Mouse (Mus musculus): ENCODE data around the gene Rabl3. TPM values are rescaled to one million over a fixed set of nuclear protein-coding genes. Genes with fewer than 3 reads are reported as not detected.

The Rabl3 gene
- total and polyA plus RNA-seq, 2 experiments from 2014 or later = 5.9 to 11.6 TPM

- Histone ChIP-seq H3K4me2 (ENCODE audit: low read depth, low read length, poor library complexity, severe bottlenecking) (no peak overlapping the region), H3K4me1 (ENCODE audit: insufficient read depth, low read length) (no peaks in the 10 kb centered on the region), H3K4me3 (ENCODE audit: low read depth, low read length) (no peak overlapping the region), H3K27ac (ENCODE audit: low read depth, low read length) (no peak overlapping the region), H3K27me3 (ENCODE audit: insufficient read depth, low read length) (no peaks in the 10 kb centered on the region), H3K9ac (replicated peaks; ENCODE audit: low read length, poor library complexity, severe bottlenecking) (no peak overlapping the region), H3K9me3 (ENCODE audit: low read length) (no peaks in the 10 kb centered on the region), H3K36me3 (ENCODE audit: insufficient read depth, low read length) (peaks cover 15% of the 10 kb centered on the region)
- 81% methylated on average over 8 of the region's 8 CpGs for WGBS
- DNase-seq (ENCODE audit: low spot score) = no peak
- no peak for TF ChIP-seq CTCF (IDR thresholded peaks at IDR 0.05)
- no peak for ATAC-seq (ENCODE audit: low FRiP score)
Observed at GRCm38 (mm10) chr16:37514644-37515043, 25.0 kb upstream of the Rabl3 start.

- DNase-seq (ENCODE audit: low spot score) (no peak), ATAC-seq (ENCODE audit: low FRiP score) (no peak)
- no peak overlapping the region for H3K9ac ChIP-seq (replicated peaks; ENCODE audit: low read length, poor library complexity, severe bottlenecking)
- TF ChIP-seq CTCF (IDR thresholded peaks at IDR 0.05) = no peak
- 88% methylated on average over 6 of the region's 6 CpGs for WGBS
- H3K4me2 ChIP-seq (ENCODE audit: low read depth, low read length, poor library complexity, severe bottlenecking) = no peak overlapping the region
- H3K4me1 ChIP-seq (ENCODE audit: insufficient read depth, low read length) = no peaks in the 10 kb centered on the region
- H3K4me3 ChIP-seq (ENCODE audit: low read depth, low read length) = no peak overlapping the region
- H3K9me3 ChIP-seq (ENCODE audit: low read length) = no peaks in the 10 kb centered on the region
- no peak overlapping the region for H3K27ac ChIP-seq (ENCODE audit: low read depth, low read length)
- peaks cover 20% of the 10 kb centered on the region for H3K36me3 ChIP-seq (ENCODE audit: insufficient read depth, low read length)
- no peaks in the 10 kb centered on the region for H3K27me3 ChIP-seq (ENCODE audit: insufficient read depth, low read length)
Observed at GRCm38 (mm10) chr16:37516376-37516993, 23.2 kb upstream of the Rabl3 start.

GRCm38 (mm10) chr16:37517596-37518211 lies 22.0 kb upstream of the Rabl3 start:
- Histone ChIP-seq H3K9ac (replicated peaks; ENCODE audit: low read length, poor library complexity, severe bottlenecking) (no peak overlapping the region), H3K36me3 (ENCODE audit: insufficient read depth, low read length) (peaks cover 18% of the 10 kb centered on the region), H3K4me1 (ENCODE audit: insufficient read depth, low read length) (no peaks in the 10 kb centered on the region), H3K9me3 (ENCODE audit: low read length) (no peaks in the 10 kb centered on the region), H3K4me2 (ENCODE audit: low read depth, low read length, poor library complexity, severe bottlenecking) (no peak overlapping the region), H3K4me3 (ENCODE audit: low read depth, low read length) (no peak overlapping the region), H3K27me3 (ENCODE audit: insufficient read depth, low read length) (no peaks in the 10 kb centered on the region), H3K27ac (ENCODE audit: low read depth, low read length) (no peak overlapping the region)
- no peak for ATAC-seq (ENCODE audit: low FRiP score)
- DNase-seq (ENCODE audit: low spot score) = no peak
- TF ChIP-seq CTCF (IDR thresholded peaks at IDR 0.05) = no peak
- 93% methylated on average over 4 of the region's 4 CpGs for WGBS

GRCm38 (mm10) chr16:37518662-37519061 lies 21.0 kb upstream of the Rabl3 start:
- no peak overlapping the region for H3K27ac ChIP-seq (ENCODE audit: low read depth, low read length)
- no peak for TF ChIP-seq CTCF (IDR thresholded peaks at IDR 0.05)
- H3K4me1 ChIP-seq (ENCODE audit: insufficient read depth, low read length) = no peaks in the 10 kb centered on the region
- H3K27me3 ChIP-seq (ENCODE audit: insufficient read depth, low read length) = no peaks in the 10 kb centered on the region
- H3K36me3 ChIP-seq (ENCODE audit: insufficient read depth, low read length) = peaks cover 18% of the 10 kb centered on the region
- no peak overlapping the region for H3K4me3 ChIP-seq (ENCODE audit: low read depth, low read length)
- DNase-seq (ENCODE audit: low spot score) = no peak
- no peak for ATAC-seq (ENCODE audit: low FRiP score)
- no peak overlapping the region for H3K4me2 ChIP-seq (ENCODE audit: low read depth, low read length, poor library complexity, severe bottlenecking)
- no peaks in the 10 kb centered on the region for H3K9me3 ChIP-seq (ENCODE audit: low read length)
- WGBS = 79% methylated on average over 2 of the region's 2 CpGs
- no peak overlapping the region for H3K9ac ChIP-seq (replicated peaks; ENCODE audit: low read length, poor library complexity, severe bottlenecking)

- Histone ChIP-seq H3K4me1 (ENCODE audit: insufficient read depth, low read length) (no peaks in the 10 kb centered on the region), H3K9ac (replicated peaks; ENCODE audit: low read length, poor library complexity, severe bottlenecking) (no peak overlapping the region), H3K36me3 (ENCODE audit: insufficient read depth, low read length) (peaks cover 17% of the 10 kb centered on the region), H3K4me2 (ENCODE audit: low read depth, low read length, poor library complexity, severe bottlenecking) (no peak overlapping the region), H3K27me3 (ENCODE audit: insufficient read depth, low read length) (no peaks in the 10 kb centered on the region), H3K9me3 (ENCODE audit: low read length) (no peaks in the 10 kb centered on the region), H3K27ac (ENCODE audit: low read depth, low read length) (no peak overlapping the region), H3K4me3 (ENCODE audit: low read depth, low read length) (no peak overlapping the region)
- ATAC-seq (ENCODE audit: low FRiP score) (no peak), DNase-seq (ENCODE audit: low spot score) (no peak)
- 100% methylated on average over 1 of the region's 1 CpGs for WGBS
- no peak for TF ChIP-seq CTCF (IDR thresholded peaks at IDR 0.05)
Observed at GRCm38 (mm10) chr16:37519721-37520120, 20.0 kb upstream of the Rabl3 start.

GRCm38 (mm10) chr16:37520190-37521040 lies 19.3 kb upstream of the Rabl3 start:
- H3K4me1 ChIP-seq (ENCODE audit: insufficient read depth, low read length) = no peaks in the 10 kb centered on the region
- no peaks in the 10 kb centered on the region for H3K27me3 ChIP-seq (ENCODE audit: insufficient read depth, low read length)
- ATAC-seq (ENCODE audit: low FRiP score) (no peak), DNase-seq (ENCODE audit: low spot score) (no peak)
- 97% methylated on average over 2 of the region's 2 CpGs for WGBS
- TF ChIP-seq CTCF (IDR thresholded peaks at IDR 0.05) = no peak
- no peak overlapping the region for H3K27ac ChIP-seq (ENCODE audit: low read depth, low read length)
- peaks cover 16% of the 10 kb centered on the region for H3K36me3 ChIP-seq (ENCODE audit: insufficient read depth, low read length)
- no peak overlapping the region for H3K4me3 ChIP-seq (ENCODE audit: low read depth, low read length)
- H3K4me2 ChIP-seq (ENCODE audit: low read depth, low read length, poor library complexity, severe bottlenecking) = no peak overlapping the region
- H3K9ac ChIP-seq (replicated peaks; ENCODE audit: low read length, poor library complexity, severe bottlenecking) = no peak overlapping the region
- H3K9me3 ChIP-seq (ENCODE audit: low read length) = no peaks in the 10 kb centered on the region
